Mouse (Mus musculus) megakaryocyte progenitor cell, adult 5-6 weeks (primary cell): ENCODE results near the gene Tfip11. TPM values are rescaled to one million over a fixed set of nuclear protein-coding genes. Genes with fewer than 3 reads are reported as not detected.
A peak's percentile ranks its signal among the peaks of the same experiment; 100 is the strongest.

Source experiments
- ATAC-seq: replicated peaks from 2 replicates; pipeline ENCODE4 v1.8.0; 2016; ENCODE audit warnings: mild to moderate bottlenecking, moderate TSS enrichment, inconsistent platforms; ENCODE audit not compliant: poor library complexity
- total RNA-seq, 2 experiments: library from RNA; stranded (forward) in 1 of 2; stranded (reverse) in 1 of 2; fragments of 157-497, 149-512 nt in 1 of 2; fragments of 200-1000 nt in 1 of 2; gene quantifications; 2 replicates each; pipeline versions ENCODE4 v1.2.3 to v1.2.4; 2015 to 2017

Gene Tfip11
- 12.9 and 16.2 TPM in 2 replicates for total RNA-seq (2015)
- total RNA-seq (2017): 12.9 and 20.1 TPM in 2 replicates

DNA sequence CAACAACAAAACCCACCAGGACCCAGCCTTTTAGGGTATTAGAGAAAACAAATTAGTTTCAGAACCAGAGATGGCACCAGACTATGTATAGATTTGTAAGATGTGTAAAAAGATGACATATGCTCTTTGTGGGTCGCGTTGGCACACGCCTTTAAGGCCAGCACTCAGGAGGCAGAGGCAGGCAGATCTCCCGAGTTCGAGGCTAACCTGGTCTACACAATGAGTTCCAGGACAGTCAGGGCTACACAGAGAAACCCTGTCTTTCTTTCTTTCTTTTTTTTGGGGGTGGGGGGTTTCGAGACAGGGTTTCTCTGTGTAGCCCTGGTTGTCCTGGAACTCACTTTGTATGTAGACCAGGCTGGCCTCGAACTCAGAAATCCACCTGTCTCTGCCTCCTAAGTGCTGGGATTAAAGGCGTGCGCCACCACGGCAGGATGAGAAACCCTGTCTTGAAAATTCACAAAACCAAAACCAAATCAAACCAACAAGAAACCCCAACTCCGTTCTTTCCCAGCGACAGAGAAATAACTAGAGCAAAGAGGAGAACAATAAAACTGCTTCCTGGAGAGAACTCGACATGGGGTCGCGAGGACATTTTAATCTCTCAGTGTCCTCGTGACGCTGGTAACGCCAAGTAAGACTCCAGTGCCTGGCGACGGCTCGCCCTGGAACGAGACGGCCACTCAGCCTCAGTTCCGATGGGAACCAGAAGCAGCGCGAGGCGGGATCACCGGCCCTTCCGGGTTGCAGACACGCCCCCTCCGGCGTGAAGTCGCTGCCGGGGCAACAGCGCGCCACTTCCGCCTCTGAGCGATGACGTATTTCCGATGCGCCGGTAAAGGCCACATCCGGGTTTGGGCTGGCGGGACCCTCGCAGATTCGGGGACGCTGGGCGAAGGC lies at the start of gene Tfip11:
TSS of gene Tfip11 (plus strand) at position 813 of the 900 bp plus-strand sequence.
- ATAC-seq: peak; percentile 84

DNA sequence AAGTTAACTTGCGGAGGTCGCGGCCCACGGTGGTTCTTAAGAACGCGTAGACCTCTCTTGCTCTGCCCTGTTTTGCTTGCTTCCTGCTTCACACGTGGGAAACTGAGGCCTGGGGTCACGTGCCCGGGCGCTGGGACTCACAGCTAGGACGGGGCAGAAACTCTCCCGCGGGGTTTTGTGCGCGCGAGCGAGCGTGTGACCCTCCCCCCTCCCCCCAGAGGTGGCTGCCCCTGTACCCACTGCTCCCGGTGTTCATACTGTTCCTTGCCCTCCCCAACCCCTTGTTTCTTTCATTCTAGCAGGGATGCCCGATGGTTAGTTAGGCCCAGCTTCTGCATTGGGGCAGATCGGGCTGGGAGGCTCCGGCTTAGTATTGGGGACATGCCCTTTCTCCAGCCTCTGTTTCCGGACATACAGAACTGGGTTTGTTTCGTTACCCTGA lies 49.2 kb upstream of the Tfip11 start:
- 0 out of 2 replicates have a peak, but pooled peaks have one; percentile 1 for ATAC-seq

DNA sequence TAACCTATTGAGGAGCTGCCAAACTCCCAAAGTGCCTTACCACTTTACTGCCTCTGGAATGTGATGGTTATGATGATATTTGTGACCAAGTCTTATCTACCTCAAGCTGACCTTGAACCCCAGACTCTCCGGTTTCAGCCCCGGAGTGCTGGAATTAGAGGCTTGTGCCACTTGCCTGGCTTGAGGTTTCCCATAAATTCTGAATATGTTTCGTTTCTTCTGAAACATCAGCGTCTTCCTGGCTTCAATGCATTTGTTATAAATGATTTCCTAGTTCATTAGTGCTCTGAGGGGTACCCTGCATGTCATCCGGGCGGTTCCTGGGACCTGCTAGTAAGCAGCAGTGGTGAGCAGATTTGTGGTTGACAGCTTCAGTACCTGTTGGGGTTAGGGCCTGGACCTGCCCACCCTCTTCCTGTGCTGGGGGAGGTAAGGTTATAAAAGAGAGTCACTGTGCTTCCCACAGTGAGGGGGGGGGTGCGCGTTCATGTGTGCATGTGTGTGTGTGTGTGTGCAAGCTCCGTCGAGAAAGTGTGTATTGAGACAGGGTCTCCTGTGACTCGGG lies 48.2 kb upstream of the Tfip11 start:
- ATAC-seq: no peak

DNA sequence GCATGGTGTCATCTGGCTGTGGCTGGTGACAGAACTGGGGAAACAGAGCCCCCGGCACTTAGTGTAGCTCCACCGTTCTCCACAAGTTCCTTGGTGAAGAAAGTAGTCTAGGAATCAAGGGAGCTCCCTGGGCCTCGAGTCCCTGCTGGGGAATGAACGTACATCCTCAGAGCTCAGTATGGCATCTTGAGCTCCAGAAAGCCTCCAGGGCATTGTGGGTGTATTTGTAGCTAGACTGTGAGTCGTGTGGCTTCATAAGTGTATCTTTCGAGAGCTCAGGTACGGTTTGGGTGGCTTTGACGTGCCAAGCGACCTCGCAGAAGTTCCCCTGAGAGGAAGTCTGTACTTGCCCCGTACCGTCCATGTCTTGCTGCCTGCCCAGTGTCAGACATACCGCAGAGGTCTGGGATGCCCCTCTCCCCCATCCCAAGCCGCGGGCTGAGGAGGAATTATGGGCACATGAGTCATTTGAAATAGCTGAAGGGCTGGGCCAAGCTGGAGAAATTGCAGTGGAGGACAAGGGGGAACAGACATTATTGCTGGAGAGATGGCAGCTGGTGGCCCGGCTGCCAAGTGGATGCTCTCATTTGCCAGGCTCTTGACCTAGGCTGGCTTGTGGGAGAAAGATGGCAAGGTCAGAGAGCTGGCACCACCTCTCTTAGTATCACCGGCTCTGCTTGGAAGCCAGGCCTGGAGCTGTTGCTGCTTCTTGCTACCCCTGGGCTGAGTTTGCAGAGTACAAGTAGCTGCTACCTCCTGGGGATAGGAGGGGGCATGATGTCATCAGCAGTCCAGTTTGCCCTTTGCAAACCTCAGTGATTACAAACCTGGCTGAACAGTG lies 46.8 kb upstream of the Tfip11 start:
- no peak for ATAC-seq

DNA sequence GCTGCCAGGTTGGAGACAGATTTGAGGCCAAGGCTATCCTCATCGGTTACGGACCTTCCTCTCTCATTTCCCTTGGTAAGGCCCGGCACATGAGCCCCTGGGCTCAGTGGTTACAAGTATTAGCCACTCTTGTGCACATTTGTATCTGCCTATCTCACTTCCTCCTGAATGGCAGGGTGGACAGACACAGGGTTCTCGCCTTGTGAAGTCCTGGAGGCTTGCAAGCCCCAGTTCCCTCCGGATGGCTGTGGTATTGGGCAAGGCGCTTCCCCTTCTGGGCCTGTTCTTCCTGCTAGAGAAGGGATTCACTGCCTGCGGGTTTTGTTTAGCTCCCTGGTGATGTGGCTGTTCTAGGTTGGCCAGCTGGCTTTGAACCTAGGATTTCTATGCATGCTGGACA lies 46.0 kb upstream of the Tfip11 start:
- ATAC-seq: peak; percentile 39

DNA sequence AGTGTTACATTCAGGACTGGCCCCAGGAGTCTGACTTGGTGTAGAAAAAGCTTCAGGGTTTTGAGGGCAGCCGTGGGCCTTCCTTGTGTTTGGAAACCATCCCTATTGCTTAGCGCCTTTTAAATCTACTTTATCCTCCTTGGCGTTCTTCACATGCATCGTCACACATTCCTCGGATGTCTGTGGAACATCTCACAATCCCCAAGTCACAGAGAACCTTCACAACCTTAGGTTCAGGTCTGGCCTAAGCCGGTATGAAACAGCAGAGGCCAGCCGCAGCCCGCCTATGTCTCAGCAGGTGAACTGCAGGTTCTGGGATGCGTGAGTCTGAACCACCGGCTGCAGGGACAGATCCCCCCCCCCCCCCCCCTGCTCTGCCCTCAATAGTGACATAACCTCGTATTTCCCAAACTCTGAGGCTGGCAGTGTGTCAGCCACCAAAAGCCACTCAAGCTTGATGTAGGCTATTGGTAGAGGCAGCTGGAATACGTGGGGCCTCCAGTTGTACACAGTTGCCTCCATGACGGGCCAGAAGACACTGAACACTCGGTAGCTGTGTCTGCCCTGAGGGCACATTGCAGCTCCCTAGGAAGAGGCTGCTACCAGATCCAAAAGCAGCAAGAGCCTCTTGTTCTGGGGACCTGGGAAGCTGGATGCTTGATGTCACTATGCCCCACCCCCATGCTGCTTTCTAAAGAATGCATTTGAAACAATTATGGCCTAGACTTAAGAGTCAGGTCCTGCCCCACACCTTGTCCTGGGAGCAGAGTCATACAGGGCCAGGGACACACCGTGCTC lies 45.1 kb upstream of the Tfip11 start:
- no peak for ATAC-seq

DNA sequence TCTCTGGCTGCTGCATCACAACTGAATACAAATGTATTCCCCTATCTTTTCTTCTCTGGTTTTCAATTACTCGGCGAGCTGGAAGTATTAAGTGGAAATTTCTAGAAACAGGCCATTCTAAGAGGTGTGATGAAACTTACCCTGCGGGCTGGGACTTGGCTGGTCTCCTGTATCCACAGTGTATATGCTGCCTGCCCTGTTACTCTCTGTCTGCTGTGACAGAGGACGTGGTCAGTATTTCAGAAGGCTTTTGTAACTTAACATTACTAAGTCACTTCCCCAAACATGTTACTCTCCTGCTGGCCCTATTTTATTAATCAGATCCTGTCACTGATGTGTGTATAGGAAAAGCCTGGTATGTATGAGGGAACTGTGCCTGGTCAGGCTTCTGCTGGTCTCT lies 44.5 kb upstream of the Tfip11 start:
- ATAC-seq: peak; percentile 18

DNA sequence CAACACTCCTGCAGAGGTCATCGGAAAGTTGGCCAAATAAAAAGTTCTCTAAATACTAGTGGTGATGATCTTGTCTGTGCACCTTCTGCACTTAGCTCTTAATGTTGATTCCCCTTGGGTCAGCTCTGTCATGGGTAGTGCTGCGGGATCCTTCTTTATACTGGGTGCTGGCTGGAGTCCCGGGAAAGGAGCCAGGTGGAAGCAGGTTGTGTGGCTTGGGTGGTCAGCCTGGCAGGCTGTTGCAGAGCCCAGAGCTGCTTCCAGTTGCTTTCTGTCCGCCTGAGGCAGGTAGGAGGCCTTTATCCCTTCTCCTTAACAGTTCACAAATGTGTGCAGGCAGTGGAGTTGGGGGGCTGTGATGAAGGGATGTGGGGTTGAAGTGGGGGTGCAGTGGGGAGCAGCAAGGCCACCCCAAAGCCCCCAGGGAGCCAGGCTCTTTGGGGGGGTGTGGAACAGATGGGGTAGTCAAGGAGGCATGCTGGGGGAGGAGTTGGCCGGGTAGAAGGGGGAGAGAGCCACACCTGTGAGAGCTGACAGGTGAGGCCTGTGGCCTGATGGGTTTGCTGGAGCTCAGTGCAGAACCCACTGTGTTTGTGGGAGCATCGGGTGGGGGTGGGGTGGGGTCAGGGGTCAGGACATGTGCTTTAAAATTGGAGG lies 43.9 kb upstream of the Tfip11 start:
- no peak for ATAC-seq

DNA sequence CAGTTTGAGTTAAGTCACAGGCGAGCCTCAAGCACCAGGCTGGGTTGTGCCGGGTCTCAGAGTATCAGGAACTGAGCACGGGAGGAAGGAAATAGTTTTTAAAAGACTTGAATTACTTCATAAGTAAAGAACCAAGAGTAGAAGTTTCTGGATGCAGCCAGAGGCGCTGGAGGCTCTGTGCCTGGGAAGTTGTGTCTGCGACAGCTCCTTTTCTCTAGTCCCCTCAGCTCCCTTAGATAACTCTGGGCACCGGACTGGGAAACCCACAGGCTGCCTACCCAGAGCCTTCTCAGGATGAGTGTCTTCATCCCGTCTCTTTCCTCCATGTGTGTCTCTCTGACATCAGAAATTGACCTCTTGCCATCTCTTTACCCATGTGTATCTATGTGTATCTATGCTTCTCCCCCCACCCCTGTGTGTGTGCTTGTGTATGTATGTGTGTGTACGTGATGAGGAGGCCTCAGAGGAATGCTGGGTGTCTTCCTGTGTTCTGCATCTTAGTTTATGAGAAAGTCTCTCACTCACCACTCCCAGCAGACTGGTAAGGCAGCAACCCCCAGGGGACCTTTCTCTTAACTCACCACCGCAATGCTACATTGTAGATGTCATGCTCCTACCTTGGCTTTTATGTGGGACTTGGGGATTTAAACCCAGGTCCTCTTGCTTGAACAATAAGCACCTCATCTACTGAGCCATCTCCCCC lies 43.2 kb upstream of the Tfip11 start:
- no peak for ATAC-seq

DNA sequence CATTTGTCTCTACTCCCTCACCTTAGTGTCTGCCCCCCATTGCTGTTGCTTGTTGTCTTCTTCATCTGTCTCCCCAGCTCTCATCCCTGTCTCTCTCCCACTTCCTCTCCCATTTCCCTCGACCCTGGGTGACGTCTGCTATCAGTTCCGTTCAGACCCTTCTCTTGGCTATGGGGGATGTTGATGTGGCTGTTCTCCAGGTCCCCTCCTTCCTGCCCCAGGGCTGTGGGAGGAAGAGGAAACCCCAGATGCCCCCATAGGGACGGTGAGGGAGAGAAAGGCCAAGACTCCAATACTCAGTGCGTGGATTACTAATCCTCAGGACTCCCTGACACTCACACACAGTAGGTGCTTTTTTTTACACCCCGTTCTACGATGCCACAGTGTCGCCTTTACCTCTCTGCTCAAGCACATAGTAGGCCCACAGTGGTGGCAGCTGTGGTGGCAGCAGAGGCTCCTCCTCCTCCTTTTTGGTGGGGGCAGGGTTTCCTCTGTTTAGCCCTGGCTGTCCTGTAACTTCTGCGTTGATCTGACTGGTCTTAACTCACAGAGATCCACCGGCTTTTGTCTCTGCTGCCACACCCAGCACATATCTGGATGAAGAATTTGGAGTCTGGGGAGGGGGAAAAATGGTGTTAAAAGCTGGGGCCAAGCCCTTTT lies 42.5 kb upstream of the Tfip11 start:
- 0 out of 2 replicates have a peak, but pooled peaks have one; percentile 3 for ATAC-seq

DNA sequence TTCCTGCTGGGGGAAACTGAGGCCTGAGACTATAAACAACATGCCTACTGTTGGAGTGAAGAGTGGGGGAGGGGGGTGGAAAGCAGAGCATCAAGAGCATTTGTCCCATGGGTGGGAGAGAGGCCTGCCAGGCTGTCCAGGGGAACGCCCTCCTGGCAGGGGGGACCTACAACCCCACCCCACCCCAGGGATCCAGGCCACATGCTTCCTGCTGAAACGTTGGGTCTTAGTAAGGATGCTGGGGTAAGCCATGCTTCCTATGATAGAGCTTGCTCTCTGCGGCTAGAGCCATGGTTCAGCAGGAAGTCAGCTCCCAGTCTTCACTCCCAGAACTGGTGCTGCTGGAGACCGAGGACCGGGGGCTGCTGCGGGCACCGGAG lies 42.0 kb upstream of the Tfip11 start:
- ATAC-seq: no peak

DNA sequence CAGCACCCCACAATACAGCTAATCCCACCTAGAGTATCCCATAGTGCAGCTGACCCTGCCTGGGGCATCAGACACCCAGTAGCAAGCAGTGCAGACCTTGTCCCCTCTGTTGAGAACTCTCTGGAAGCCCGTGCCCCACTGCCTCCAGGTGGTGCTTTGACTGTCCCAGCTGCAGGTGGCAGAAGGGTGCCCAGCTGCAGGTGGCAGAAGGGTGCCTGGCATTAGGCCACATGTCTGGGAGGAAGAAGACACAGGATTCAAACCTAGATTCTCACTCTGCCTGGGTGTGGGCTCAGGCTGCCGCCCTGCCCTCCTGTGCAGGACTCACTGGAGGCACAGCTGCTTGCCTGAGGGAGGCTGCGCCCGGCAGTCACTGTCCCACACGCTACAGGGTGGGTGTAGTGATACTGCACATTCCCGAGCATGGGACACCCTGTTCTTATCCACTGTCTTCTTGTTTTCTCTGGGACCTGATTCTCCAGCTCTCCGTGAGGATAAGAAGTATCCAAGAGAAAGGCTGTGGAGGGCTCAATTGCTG lies 40.5 kb upstream of the Tfip11 start:
- ATAC-seq: 0 out of 2 replicates have a peak, but pooled peaks have one; percentile 1

DNA sequence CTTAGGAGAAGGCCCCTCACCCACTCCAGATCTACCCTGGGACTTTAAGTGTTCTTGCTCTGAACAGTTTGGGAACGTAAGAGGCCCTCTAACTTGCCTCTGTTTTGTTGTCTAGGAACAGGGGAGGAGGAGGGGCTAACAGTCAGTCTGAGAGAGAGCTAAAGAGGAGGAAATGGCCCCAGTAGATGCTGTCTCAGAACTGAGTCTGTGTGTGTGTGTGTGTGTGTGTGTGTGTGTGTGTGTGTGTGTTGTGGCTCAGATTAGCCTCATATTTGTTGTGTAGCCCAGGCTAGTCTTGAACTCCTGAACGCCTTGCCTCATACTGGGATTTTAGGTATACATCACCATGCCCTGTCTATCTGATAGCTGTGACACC lies 39.6 kb upstream of the Tfip11 start:
- ATAC-seq: peak; percentile 7; the same call in 1 of the 2 replicates

DNA sequence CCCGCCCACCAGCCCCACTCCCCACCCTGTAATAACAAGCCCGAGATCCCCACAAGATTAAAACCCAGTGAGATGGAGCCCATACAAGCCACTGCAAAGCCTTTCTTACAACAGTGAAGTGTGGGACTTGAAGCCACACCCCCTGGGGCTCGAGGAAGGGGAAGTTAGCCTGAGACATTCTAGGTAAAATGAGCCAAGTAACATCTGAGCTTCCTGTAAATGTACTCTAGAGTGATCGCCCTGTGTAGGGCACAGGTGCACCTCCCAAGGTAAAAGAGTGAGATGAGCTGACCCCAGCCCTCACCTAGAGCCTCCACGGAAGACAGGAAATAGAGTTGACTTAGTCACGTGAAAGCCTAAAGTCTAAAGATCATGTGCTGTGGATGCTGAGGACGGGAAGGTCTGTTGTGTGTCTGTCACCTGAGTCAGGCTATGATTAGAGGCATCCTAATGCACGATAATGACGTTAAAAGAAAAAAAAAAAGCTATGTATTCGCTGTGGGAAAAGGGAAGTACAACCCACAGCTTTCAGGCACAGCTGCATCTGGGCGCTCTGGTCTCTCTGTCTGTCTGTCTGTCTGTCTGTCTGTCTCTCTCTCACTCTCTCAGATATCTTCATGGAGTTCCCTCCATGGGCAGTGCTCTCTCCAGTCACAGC lies 39.0 kb upstream of the Tfip11 start:
- ATAC-seq: peak; percentile 60

DNA sequence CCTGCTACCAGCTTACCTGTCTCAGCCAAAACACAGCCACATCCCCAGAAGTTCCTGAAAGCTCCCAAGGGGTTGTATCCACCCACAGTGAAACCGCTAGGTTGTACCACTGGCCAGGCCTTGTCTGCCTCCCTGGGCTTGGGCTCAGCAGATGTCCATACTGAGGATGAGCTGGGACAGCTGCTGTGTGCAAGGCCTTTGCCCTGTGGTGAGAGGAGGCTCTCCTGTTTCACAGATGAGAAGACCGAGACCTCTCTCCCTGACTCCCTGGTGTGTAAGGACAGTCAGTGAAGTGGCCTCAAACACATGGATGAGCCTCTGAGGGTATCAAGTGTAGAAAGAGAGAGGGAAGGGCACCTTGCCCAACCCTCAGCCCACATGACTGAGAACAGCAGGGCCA lies 38.5 kb upstream of the Tfip11 start:
- no peak for ATAC-seq

DNA sequence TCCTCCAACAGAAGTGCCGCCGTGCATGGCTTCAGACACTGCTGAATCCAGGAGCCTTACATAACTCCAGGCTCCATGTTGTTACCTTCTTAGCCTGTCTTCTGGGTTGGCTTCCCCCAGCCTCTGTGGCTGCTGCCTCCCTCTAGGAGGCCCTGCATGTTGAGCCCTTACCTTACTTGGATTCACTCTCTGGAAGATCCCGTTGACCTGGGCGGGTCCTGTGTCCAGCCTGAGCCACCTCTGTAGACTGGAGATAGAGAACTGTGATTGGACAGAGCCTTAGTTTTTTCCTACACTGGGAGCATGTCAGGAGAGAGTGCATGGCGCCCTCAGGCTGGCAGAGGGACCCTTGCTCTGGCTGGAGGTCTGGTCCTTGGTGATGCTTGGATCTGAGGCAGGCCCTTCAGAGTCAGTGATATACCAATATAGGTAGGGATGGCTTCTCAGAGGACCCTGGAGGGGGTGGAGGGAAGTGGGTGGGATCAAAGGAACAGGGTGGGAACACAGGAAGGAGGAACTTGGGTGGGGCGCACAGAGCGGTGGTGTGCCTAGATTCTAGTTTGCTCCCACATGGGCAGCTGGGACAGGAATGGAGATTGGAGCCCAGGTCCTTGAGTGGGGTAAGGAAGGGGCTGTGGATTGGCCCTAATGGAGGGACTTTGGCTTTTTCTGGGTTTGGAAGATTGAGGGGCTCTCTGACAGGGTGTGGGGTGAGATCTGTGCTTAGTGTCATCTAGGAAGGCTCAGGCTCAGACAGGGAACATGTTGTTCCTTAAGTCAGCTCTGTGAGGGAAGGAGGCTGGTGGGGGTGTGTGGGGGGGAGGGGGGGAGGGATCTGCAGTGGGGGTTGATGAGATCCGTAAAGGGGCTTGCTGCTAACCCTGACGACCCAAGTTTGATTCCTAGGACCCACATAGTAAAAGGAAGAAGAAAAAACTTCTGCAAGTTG lies 37.7 kb upstream of the Tfip11 start:
- ATAC-seq: no peak

DNA sequence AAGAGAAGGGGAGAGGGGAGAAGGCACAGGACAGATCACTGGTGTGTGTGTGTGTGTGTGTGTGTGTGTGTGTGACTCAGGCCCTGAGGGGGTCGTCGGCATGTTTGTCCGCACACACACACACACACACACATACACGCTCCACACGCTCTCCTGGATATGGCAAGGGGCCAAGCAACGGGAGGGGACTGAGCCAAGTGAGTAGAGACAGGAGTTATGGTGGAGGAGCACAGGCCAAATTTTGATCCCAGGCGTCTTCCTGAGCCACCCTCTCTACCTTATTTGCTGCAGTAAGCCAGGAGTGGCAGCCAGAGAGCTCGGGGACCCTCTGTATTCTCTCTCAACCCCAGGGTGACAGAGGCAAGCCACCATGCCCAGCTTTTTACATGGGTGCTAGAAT lies 36.9 kb upstream of the Tfip11 start:
- no peak for ATAC-seq
